Mouse (Mus musculus): ENCODE results near the gene Rflna.

DNA sequence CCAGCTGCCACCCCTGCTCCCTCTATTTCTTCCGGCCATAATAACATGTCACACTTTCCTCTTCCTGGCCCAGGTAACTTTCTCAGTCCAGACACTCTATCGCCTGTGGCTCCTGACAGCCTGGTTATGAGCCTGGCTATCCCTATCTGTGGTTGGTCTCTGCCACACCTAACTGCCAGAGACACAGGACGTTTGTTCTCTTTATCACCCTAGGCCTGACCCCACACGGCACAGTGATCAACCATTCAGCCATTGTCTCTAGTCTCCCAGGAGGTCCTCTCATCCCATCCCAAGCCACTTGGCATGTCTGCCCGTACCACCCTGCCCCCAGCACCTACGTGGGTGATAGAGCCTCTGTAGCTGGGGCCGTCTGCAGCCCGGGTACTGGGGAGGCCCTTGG lies 33.5 kb downstream of the Rflna start:
- TF ChIP-seq CTCF (IDR thresholded peaks at IDR 0.05 in 2 of 3, conservative IDR thresholded peaks at IDR 0.05 in 1 of 3; ENCODE audit: control insufficient read depth in 1 of 3, insufficient read depth in 1 of 3, low read depth in 2 of 3, low read length in 3 of 3, poor library complexity in 1 of 3, severe bottlenecking in 1 of 3) (no peak), POLR2AphosphoS2 (IDR thresholded peaks at IDR 0.05; ENCODE audit: low read length) (no peak), POLR2A (IDR thresholded peaks at IDR 0.05; ENCODE audit: control insufficient read depth in 1 of 2, insufficient read depth in 1 of 2, low read depth in 1 of 2, low read length in 2 of 2, poor library complexity in 1 of 2) (no peak)

Measured in MEL (cell line).